Mouse (Mus musculus) lung, postnatal 4 days (tissue): Measurements from ENCODE around the gene Tln1.
"Not testable (repeated sequence)": the region's sequence is repeated elsewhere in the genome, so short reads cannot be mapped to it uniquely, and the experiment has no call there.

Experiments used
- DNase-seq, 2 experiments: peaks; one replicate each; pipeline ENCODE4 v3.0.0; 2021

Gene Tln1

GRCm38 (mm10) chr4:43561997-43562768, at the start of gene Tln1, which contains the start of gene Creb3:
Gene Tln1, minus strand, starts transcription at chr4:43562691.
Gene Creb3, plus strand, starts transcription at chr4:43562332.
- DNase-seq: peak; percentile 95 to 96

DNA sequence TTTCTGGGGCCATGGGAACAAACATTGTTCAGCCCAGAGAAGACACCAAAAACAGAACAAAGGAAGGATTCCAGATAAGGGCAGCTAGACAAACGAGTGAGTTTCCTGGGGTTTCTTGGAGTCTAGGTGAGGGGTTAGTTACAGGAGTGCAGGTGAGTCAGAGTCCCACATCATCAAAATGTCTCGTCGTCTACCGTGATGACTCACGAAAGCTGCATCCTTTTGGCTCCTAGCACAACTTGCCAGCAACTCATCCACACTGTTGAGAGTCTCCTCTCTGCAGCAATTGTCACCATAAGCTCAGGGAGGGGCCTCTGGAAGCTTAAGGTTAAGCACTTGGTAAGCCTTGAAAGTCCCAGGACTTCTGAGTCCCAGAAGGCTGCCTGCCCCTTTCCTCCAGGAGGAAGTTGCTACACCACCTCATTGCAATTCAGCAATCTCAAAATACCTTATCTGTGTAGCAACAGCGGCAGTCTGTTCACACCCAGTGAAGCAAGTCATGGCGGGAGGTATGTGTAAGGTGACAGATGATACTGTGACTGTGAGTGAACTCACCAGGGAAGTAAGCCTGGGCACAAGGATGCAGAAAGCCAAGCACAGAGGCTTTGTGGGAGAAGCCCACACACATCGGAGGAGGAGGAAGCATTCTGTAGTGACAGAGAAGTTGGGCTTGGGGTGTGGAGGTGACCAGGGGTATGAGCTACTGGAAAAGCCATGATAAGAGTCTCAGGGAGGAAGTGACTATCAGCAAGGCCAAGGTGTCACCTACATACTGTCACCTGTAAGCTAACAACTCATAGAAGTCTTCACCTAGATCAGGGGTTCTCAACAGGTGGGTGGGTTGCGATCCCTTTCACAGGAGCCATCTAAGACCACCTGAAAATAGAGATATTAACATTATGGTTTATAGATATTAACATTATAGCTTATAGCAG, 42.5 kb upstream of the Tln1 start:
- no peak for DNase-seq

DNA sequence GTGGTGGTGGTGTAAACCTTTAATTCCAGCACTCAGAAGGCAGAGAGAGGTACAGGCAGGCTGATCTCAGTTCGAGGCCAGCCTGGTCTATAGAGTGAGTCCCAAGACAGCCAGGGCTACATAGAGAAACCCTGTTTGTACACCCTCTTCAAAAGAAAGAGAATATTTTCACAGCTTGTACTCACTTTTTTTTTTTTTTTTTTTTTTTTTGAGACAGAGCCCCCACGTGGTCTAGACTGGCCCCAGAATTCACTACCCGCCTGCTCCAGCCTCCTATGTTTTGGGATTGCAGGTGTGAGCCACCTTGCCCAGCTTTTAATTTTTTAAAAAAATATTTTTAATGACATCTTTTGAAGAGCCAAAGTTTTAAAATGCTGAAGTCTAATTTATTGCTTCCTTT, 41.6 kb upstream of the Tln1 start:
- no peak for DNase-seq

GRCm38 (mm10) chr4:43600195-43600934, 37.9 kb upstream of the Tln1 start:
- DNase-seq: no peak

DNA sequence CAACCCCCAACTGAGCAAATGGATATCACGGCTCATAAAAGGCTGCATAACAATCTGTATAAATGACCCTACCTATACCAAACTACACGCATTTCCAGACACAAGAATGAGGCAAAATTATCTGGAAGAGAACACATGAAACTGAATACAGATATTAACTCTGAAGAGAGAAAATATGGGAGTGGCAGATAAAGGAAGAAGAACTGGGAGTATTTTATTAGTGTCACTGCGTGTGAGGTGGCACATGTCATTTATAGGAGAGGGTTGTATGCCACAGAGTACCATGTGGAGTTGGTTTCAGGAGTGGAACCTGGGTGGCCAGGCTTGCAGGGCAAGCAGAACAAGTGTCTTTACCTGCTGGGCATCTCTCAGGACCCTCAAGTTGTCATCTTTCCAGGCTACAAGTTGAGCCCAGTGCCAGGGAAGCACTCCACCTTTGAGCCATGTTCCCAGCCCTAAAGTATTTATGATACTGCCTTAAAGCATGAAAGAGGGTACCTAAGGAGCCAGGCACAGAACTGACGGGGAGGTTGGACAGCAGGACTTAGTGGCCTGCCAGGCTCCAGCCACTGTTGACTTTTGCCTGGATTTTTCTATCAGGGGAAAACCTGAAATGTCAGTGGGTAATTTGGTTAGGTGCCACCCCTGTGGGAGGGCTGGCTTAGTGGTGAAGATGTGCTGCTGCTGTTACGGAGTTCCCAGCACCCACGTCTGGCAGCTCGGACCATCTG, 36.3 kb upstream of the Tln1 start:
- DNase-seq: no peak

DNA sequence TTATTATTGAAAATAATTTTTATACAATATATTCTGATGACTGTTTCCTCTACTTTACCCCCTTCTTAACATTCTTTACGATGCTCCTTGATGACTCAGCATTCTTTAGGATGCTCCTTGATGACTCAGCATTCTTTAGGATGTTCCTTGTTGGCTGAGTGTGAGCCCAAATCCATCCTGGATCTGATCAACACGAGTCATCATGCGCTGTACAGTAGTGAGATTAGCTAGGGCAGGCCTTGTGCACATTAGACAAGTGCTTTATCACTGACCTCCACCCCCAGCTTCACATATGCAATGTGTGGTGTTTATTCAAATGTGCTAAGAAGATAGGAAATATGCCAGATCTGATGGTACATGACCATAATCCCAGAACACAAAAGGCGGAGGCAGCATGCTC, 35.7 kb upstream of the Tln1 start:
- DNase-seq: no peak

DNA sequence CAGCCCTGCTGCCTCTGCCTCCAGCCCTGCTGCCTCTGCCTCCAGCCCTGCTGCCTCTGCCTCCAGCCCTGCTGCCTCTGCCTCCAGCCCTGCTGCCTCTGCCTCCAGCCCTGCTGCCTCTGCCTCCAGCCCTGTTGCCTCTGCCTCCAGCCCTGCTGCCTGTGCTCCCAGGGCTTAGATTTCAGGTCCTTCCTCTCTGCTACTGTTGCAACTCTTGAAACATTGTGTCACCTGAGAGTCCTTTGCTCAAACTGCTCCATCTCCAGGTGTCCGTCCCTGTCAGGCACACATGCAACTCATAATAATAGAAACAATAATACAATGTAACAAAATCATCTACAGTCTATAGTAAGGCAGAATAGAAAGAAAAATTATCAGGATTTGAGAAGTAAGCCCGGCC, 34.1 kb upstream of the Tln1 start:
- DNase-seq: not testable (repeated sequence)

- DNase-seq: no peak
Measured at GRCm38 (mm10) chr4:43593453-43593852, 31.0 kb upstream of the Tln1 start.

DNA sequence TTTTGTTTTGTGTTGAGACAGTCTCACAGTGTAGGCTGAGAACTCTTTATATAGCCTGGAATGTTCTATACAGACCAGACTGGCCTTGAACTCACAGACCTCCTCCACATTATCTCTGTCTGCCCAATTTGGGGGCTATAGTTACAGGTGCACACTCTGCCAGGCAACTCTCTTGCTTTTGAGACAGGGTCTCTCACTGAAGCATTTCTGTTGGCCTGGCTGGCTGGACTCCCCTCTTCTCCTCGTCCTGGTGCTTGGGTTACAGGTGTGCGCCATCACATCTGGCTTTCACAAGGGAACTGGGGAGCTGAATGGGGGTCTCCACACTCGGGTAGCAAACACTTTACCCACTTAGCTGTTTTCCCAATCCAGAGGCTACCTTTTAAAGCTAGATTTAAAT, 29.5 kb upstream of the Tln1 start:
- DNase-seq: no peak

GRCm38 (mm10) chr4:43591543-43591942, 29.1 kb upstream of the Tln1 start:
- DNase-seq: no peak

GRCm38 (mm10) chr4:43587681-43588080, 25.2 kb upstream of the Tln1 start:
- no peak for DNase-seq

GRCm38 (mm10) chr4:43586411-43586810, 23.9 kb upstream of the Tln1 start:
- no peak for DNase-seq

- no peak for DNase-seq
Measured at GRCm38 (mm10) chr4:43585682-43586081, 23.2 kb upstream of the Tln1 start.

GRCm38 (mm10) chr4:43584444-43585416, 22.2 kb upstream of the Tln1 start, which contains the start of gene Msmp:
Gene Msmp, minus strand, starts transcription at chr4:43584494.
- DNase-seq: no peak

- DNase-seq: no peak
Measured at GRCm38 (mm10) chr4:43583421-43583820, 20.9 kb upstream of the Tln1 start.

GRCm38 (mm10) chr4:43582241-43582640, 19.8 kb upstream of the Tln1 start:
- no peak for DNase-seq

- no peak for DNase-seq
Measured at GRCm38 (mm10) chr4:43581381-43581780, 18.9 kb upstream of the Tln1 start.

- no peak for DNase-seq
Measured at GRCm38 (mm10) chr4:43580721-43581120, 18.2 kb upstream of the Tln1 start.

DNA sequence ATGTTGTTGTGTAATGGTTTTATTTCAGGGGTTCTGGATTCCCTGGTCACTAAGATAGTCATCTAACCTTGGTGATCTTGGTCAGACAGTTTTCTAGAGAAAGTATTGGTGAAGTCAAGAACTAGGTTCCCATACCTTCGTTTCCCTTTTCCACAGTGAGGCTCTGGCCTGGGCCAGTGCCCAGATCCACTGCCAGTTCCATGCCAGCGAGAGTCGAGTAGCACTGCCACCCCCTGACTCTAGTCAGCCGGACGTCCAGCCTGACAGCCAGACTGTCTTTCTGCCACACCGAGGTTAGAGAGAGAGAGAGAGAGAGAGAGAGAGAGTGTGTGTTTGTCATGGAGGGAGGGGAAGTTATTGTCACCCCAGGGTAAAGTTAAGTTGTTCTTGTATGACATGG, 17.2 kb upstream of the Tln1 start:
- DNase-seq: no peak

DNA sequence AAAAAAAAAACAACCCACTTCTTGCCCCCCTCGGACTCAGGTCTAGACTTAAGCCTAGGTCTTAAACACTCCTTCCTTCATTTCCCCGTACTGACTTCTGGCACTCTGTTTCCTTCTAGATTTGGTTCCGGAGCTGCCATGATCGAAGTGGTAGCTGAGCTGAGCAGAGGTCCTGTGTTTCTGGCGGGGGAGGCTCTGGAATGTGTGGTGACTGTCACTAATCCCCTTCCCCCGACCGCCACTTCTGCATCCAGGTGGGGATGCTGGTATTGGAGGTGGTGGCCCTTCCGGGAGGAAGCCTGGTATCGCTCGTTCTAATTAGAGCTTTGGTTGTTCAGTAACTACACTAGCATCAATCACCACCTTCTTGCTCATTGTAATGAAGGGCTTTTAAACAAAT, 16.8 kb upstream of the Tln1 start:
- no peak for DNase-seq
